Mouse (Mus musculus) embryo, embryonic 10.5 days (tissue): Measurements from ENCODE around the gene Sox3.

Source experiments
- DNase-seq: peaks from one replicate; pipeline ENCODE4 v3.0.0-alpha.2; 2015; ENCODE audit warnings: low spot score

The Sox3 gene

DNA sequence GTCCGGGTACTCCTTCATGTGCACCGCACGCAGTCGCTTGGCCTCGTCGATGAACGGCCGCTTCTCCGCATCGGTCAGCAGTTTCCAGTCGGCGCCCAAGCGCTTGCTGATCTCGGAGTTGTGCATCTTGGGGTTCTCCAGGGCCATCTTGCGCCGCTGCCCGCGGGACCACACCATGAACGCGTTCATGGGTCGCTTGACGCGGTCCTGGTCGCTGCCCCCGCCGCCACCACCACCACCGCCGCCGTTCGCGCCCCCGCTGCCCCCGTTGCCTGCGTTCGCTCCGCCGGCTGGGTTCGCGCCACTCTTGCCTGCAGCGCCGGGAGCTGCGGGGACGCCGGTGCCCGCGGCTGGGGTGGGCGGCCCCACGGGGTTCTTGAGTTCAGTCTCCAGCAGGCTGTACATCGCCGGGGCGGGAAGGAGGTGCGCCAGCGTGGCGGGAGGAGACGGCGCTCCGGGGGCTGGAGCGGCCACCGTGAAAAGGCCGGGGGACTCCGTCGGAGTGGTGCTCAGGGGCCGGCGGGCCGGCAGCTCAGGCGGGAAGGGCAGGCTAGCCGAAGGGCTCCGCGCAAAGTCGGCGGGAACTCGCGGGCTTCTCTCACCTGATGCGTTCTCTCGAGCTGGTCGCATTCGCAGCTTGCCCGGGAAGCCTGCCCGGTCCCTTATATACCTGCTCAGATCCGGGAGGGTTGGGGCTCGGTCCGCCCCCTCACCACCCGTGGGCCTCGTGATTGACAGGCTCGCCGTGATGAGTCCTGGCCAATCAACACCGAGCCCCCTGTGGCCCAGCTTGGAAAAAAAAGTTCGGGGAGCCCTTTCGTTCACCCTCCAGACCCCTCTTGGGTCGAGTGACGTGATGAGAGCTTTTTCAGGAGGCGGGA is at the start of gene Sox3:
Gene Sox3 (minus strand): TSS at position 630 of the 881 bp plus-strand sequence.
- peak; percentile 79 for DNase-seq

- no peak for DNase-seq
Measured at GRCm38 (mm10) chrX:60940225-60940624, 47.0 kb upstream of the Sox3 start.

- no peak for DNase-seq
Measured at GRCm38 (mm10) chrX:60899546-60899945, 6.3 kb upstream of the Sox3 start.

GRCm38 (mm10) chrX:60898641-60899040 is 5.4 kb upstream of the Sox3 start:
- DNase-seq: peak; percentile 34

- peak; percentile 44 for DNase-seq
Measured at GRCm38 (mm10) chrX:60896296-60896695, 3.1 kb upstream of the Sox3 start.

- peak; percentile 28 for DNase-seq
Measured at GRCm38 (mm10) chrX:60895416-60895815, 2.2 kb upstream of the Sox3 start.

DNA sequence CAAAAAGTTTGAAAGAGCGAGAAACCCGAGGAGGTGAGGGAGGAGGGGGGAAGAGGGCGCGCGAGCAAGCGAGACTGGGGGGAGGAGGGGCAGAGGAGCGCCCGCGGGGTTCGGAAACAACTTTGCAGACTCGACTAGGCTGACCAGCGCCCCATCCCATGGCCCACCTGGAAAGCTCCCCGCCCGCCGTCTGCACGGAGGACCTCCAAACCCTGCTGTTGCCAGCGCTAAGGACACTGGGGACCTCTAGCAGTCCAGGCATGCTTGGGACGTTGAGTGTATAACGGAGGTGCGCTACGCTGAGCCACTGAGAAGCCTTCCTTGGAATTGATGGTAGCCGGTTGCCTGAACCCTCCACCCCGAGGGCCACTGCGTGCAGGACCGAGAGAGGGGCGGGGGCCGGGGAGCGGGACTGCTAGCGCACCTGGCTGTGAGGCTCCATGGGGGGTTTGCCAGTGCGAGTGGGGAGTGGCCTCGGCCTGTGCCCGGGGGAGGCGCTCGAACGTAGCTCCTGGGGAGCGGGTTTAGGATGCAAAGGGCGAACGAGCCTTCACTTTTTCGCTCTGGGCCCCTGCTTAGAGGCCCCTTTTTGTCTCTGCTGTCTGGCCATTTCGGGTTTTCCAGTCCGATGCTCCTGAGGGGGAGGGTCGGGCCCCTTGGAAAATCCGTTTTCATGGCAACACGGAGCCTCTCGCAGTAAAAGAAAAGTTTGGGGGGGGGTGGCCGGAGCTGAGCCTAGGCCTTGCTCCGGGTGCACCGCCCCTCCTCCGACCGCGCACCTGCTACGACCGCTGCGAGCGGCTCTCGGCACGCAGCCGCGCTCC is 702 bp upstream of the Sox3 start:
- peak; percentile 67 for DNase-seq

- peak; percentile 31 for DNase-seq
Measured at GRCm38 (mm10) chrX:60892098-60892800, 981 bp downstream of the Sox3 start.

DNA sequence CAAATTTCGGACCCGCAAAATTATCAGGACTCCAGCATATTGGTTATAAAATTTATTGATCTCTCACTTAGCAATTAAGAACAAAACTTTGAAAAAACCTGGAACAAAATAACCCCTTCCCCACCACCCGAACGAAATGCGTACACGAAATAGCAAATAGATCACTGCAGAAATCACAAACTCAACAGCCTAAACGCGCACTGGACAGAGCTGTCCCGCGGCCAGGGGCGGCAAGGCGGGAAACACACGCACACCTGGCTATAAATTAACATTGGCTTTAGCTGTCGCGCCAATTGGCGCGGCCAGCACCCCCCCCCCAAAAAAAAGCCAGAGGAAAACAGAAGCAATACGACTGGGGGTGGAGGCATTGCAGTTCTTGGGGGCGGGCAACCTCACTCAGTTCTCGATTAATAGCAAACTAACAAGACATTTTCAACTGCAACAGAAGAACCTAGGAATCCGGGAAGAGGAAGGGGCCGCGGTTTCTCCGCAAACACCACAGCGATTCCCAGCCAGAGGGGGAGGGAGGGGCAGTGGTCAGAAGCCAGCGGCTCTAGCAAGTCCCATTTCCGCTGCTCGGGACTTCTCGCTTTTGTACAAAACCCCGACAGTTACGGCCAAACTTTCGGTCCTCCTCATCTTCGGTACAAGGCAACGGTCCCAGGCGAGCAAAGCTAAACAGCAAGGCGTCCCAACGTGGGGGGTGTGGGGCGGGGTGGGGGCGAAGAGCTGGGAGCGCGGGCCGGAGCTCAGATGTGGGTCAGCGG is 1.7 kb downstream of the Sox3 start:
- DNase-seq: peak; percentile 39

- no peak for DNase-seq
Measured at GRCm38 (mm10) chrX:60890651-60891050, 2.6 kb downstream of the Sox3 start.

- DNase-seq: peak; percentile 51
Measured at GRCm38 (mm10) chrX:60889956-60890485, 3.2 kb downstream of the Sox3 start.
